Mouse (Mus musculus) brain, embryonic 14.5 days (tissue): ENCODE measurements around the gene Ankrd9.

Experiments used
- CTCF ChIP-seq: fragments of 200-500 bp; IDR thresholded peaks from 2 replicates; pipeline ENCODE4 v1.5.1; 2012; ENCODE audit warnings: inconsistent platforms, mild to moderate bottlenecking, moderate library complexity, borderline replicate concordance; ENCODE audit not compliant: insufficient read depth, insufficient read length; ENCODE audit errors: extremely low read depth
- POLR2A ChIP-seq: fragments of 200-500 bp; IDR thresholded peaks from 2 replicates; pipeline ENCODE4 v1.6.1; 2012; ENCODE audit warnings: mild to moderate bottlenecking, inconsistent platforms, borderline replicate concordance; ENCODE audit not compliant: poor library complexity, insufficient read depth, insufficient read length, severe bottlenecking; ENCODE audit errors: extremely low read depth

GRCm38 (mm10) chr12:110948082-110948909, 30.5 kb downstream of the Ankrd9 start:
- TF ChIP-seq POLR2A (no peak), CTCF (no peak)
